ENCODE assay signal across 8 mouse cellular contexts in the genomic region with DNA sequence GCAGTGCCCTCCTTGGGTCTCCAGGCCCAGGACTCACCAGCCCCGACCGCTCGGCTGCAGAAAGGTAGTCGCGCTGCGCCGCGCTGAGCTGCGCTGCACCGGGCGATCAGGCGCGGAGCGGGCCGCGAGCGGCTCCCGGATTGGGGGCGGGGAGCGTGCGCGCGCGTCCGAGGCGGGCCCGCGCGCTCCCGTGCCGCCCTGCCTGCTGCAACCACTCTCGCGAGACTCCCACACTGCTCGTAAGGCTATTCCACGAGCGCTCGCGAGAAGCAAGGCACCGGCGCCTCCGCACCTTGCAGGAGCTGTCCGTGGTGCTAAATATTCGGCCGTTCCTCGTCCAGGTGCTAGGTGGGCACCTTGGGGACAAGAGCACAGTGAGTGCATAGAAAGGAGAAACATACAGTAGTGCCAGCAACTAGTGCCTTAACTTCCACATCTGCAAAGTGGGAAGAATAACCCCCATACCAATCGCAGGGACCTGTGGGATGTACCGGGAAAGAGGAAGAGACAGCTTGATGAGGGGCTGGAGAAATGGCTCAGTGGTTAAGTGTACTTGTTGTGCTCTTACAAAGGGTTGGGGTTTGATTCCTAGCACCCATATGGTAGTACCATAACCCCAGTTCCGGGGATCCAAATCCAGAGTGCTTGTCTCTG. TPM values are rescaled to one million over a fixed set of nuclear protein-coding genes. Genes with fewer than 3 reads are reported as not detected.
DNase-seq lines count a peak whose midpoint lies in the region; ATAC-seq lines count a peak whose summit lies in the region.

Gene Scamp5 (minus strand): TSS at position 165 of the 654 bp plus-strand sequence.

- peak within 1 kb of the TSS; percentile 77 for H3K4me3 ChIP-seq in hindbrain, embryonic 13.5 days

- no peaks in the 10 kb centered on the region for H3K9me3 ChIP-seq in hindbrain, embryonic 13.5 days

- peaks cover 3% of the 10 kb centered on the region; the same call in 1 of the 2 replicates for H3K27me3 ChIP-seq in hindbrain, embryonic 13.5 days

- H3K27ac ChIP-seq in hindbrain, embryonic 13.5 days, result peak within 1 kb of the TSS; percentile 93

- DNase-seq in NIH3T3 (ENCODE audit: low read depth), result peak; percentile 90
- DNase-seq in cerebellum, postnatal 10 days, result peak; percentile 95 to 96
- DNase-seq in frontal cortex, postnatal 25 days (ENCODE audit: low spot score in 2 of 2), result peak; percentile 75 to 82
- peak; percentile 86 to 90 for DNase-seq in layer of hippocampus, postnatal 14 days (ENCODE audit: low spot score in 2 of 2)
- DNase-seq in lung, postnatal 10 days, result peak; percentile 92
- DNase-seq in ovary, postnatal 36 days (ENCODE audit: low spot score), result peak; percentile 86
- peak; percentile 91 for DNase-seq in thymus, postnatal 14 days

- peak; percentile 95 for ATAC-seq in hindbrain, embryonic 13.5 days (ENCODE audit: low FRiP score)

- H3K4me1 ChIP-seq in hindbrain, embryonic 13.5 days (replicated peaks), result peaks cover 44% of the 10 kb centered on the region

- H3K36me3 ChIP-seq in hindbrain, embryonic 13.5 days, result peaks cover 14% of the 10 kb centered on the region; the same call in 1 of the 2 replicates

- WGBS in hindbrain, embryonic 13.5 days, result 2% methylated on average over 48 of the region's 48 CpGs

- H3K9ac ChIP-seq in hindbrain, embryonic 13.5 days, result peak within 1 kb of the TSS; percentile 94

- peak within 1 kb of the TSS; percentile 83 for H3K4me2 ChIP-seq in hindbrain, embryonic 13.5 days

RNA-seq across cellular contexts. Expression of gene Scamp5, which starts in this region (rescaled TPM):
- polyA plus RNA-seq in hindbrain, embryonic 13.5 days (2015; fragmentation: Nextera tagmentation; extraction: Ambion mirVana), result 86.3 and 94.6 TPM in 2 replicates
- 100 to 1,000 TPM; 439 to 441 TPM for total RNA-seq in layer of hippocampus, postnatal 14 days (2021)

Comparison
In these comparisons a context has a peak if more than half of its experiments do, and no peak if none do; other contexts are left out.
1. Peak in every context shown above with its lines: DNase-seq, ATAC-seq, H3K4me3 ChIP-seq and H3K27ac ChIP-seq.